Mouse (Mus musculus): ENCODE measurements around the gene Krtap4-13. TPM values are rescaled to one million over a fixed set of nuclear protein-coding genes. Genes with fewer than 3 reads are reported as not detected.
"Not testable (repeated sequence)": the region's sequence is repeated elsewhere in the genome, so short reads cannot be mapped to it uniquely, and the experiment has no call there.

Krtap4-13 gene
- polyA plus RNA-seq (2016; fragmentation: Nextera tagmentation; extraction: Ambion mirVana), result not detected in 2 replicates

DNA sequence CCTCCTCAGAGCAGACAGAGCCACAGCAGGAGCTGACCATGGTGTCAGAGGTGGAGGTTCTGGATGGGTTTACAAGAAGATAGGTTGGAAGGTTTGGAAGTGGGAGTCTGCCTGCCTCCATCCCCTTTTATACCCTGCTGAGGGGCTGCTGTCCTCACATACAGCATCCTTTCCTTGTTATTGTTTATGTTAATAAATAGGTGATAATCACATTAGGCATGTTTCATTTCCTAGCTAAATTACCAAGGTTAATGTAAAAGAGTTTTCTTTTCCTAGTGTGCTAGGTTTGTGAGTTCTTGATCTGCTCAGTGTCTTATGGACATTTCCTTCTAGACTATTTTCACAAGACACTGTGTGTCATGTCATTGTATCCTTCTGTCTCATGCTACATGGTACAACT lies at the start of gene Krtap4-13:
TSS of gene Krtap4-13 (minus strand) at position 101 of the 400 bp plus-strand sequence.
- not testable (repeated sequence) for H3K36me3 ChIP-seq; H3K27ac ChIP-seq; H3K4me3 ChIP-seq; DNase-seq (ENCODE audit: low spot score); H3K4me1 ChIP-seq; H3K27me3 ChIP-seq (ENCODE audit: insufficient read depth, poor library complexity, severe bottlenecking); H3K9me3 ChIP-seq

DNA sequence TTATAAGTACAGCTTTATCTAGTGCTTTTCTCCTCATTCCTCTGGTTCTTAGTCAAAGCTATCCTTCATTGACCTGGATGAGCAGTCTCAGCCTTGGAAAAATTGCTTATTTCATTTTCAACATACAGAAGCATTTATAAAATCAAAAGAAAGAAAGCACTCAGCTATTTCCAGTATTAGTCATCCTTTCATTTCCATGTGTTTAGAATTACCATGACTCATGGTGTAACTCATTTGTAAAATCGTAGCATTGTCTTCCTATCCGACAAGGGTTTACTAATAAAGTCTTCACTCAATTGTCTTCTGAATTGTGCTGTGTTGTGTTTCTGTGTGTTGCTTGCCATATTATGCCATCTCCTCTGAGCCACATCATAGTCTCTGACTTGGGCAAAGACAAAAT lies 49.1 kb upstream of the Krtap4-13 start:
- H3K9me3 ChIP-seq, result no peaks in the 10 kb centered on the region
- 83% methylated on average over 2 of the region's 2 CpGs for WGBS

DNA sequence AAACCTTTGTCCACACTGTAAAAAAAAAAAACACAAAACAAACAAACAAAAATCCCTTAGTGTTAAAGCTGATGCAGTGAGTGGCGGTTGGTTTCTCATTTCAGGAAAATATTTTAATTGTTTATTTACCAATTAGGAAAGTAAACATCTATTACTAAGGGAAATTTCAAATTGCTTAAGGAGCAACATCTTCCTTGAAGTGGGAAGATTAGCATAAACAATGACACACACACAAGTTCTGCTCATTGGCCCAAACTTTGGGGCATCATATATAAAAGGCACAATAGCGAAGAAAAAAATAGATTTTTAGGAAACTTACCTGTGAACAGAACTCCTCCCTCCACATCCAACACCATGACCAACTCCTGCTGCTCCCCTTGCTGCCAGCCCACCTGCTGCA lies 47.9 kb upstream of the Krtap4-13 start, which contains the start of gene Gm11568:
TSS of gene Gm11568 (plus strand) at position 301 of the 400 bp plus-strand sequence.
- H3K27ac ChIP-seq, result no peak within 1 kb of the TSS
- H3K4me3 ChIP-seq, result no peak within 1 kb of the TSS
- no peaks in the 10 kb centered on the region for H3K4me1 ChIP-seq
- H3K36me3 ChIP-seq, result no peaks in the 10 kb centered on the region
- 79% methylated on average over 2 of the region's 2 CpGs for WGBS
- no peaks in the 10 kb centered on the region for H3K9me3 ChIP-seq
- H3K27me3 ChIP-seq (ENCODE audit: insufficient read depth, poor library complexity, severe bottlenecking), result no peaks in the 10 kb centered on the region
- no peak for DNase-seq (ENCODE audit: low spot score)

More for the DNA sequence above, 49.1 kb upstream of the Krtap4-13 start:
- no peaks in the 10 kb centered on the region for H3K27me3 ChIP-seq (ENCODE audit: insufficient read depth, poor library complexity, severe bottlenecking)
- H3K4me1 ChIP-seq, result no peaks in the 10 kb centered on the region
- H3K36me3 ChIP-seq, result no peaks in the 10 kb centered on the region
- no peak overlapping the region for H3K27ac ChIP-seq
- no peak overlapping the region for H3K4me3 ChIP-seq
- no peak for DNase-seq (ENCODE audit: low spot score)

DNA sequence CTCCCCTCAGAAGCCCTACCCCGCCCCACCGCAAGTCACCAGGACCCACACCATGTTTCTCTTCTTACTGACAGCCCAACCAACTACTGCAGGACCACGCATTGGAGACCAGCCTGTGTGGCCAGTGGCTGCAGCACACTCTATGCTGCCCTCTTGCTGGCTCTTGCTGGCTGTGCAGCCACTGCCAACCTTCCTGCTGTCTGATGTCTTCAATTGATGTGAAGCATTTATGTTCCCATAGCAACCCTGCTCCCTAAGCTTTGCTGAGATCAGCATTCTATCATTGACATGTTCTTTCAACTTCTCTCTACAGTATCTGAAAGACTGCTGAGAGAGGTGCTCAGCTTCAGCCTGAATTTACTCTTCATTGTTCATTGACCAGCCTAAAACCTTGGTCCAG lies 44.4 kb upstream of the Krtap4-13 start:
- Histone ChIP-seq H3K27ac (no peak overlapping the region), H3K27me3 (ENCODE audit: insufficient read depth, poor library complexity, severe bottlenecking) (no peaks in the 10 kb centered on the region), H3K4me1 (no peaks in the 10 kb centered on the region), H3K4me3 (no peak overlapping the region), H3K36me3 (no peaks in the 10 kb centered on the region), H3K9me3 (no peaks in the 10 kb centered on the region)
- 58% methylated on average over 3 of the region's 3 CpGs for WGBS
- no peak for DNase-seq (ENCODE audit: low spot score)

DNA sequence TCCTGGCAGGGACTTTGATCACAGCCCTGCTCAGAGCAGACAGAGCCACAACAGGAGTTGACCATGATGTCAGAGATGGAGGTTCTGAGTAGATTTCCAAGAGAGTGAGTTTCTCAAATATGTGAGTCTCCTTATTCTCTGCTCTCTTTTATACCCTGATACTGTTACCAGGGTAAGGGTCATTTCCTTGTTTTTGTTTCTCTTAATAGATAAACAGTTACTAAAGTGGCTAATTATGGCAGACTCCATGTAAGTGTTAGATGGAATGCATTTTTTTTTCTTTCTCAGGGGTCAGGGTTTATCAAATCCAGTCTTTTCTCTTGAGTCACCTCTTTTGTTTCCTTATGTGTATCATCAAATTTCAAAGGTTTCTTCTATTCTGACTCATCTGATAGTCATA lies 41.8 kb upstream of the Krtap4-13 start, which contains the start of gene Krtap4-16:
TSS of gene Krtap4-16 (minus strand) at position 101 of the 400 bp plus-strand sequence.
- no peak within 1 kb of the TSS for H3K27ac ChIP-seq
- DNase-seq (ENCODE audit: low spot score), result no peak
- no peaks in the 10 kb centered on the region for H3K4me1 ChIP-seq
- no peaks in the 10 kb centered on the region for H3K9me3 ChIP-seq
- no peaks in the 10 kb centered on the region for H3K36me3 ChIP-seq
- H3K4me3 ChIP-seq, result no peak within 1 kb of the TSS
- no peaks in the 10 kb centered on the region for H3K27me3 ChIP-seq (ENCODE audit: insufficient read depth, poor library complexity, severe bottlenecking)

DNA sequence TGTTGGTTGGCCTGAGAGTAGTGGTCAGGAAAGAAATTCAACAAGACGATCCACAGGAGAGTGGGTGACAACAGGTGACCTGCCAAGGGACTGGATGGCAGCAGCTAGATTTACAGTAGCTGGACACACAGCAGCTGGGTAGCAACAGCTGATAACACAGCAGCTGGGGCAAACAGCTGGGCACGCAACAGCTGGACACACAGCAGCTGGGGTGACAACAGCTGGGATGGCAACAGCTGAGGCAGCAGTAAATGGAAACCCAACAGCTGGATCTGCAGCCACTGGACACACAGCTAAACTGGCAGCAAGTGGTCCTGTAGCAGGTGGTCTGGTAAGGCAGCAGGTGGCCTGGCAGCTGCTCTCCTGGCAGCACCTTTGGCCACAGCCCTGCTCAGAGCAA lies 37.1 kb upstream of the Krtap4-13 start:
- DNase-seq (ENCODE audit: low spot score), result no peak
- WGBS, result 91% methylated on average over 2 of the region's 2 CpGs
- Histone ChIP-seq H3K4me1 (no peaks in the 10 kb centered on the region), H3K27me3 (ENCODE audit: insufficient read depth, poor library complexity, severe bottlenecking) (no peaks in the 10 kb centered on the region), H3K27ac (no peak overlapping the region), H3K9me3 (no peaks in the 10 kb centered on the region), H3K36me3 (no peaks in the 10 kb centered on the region), H3K4me3 (no peak overlapping the region)

DNA sequence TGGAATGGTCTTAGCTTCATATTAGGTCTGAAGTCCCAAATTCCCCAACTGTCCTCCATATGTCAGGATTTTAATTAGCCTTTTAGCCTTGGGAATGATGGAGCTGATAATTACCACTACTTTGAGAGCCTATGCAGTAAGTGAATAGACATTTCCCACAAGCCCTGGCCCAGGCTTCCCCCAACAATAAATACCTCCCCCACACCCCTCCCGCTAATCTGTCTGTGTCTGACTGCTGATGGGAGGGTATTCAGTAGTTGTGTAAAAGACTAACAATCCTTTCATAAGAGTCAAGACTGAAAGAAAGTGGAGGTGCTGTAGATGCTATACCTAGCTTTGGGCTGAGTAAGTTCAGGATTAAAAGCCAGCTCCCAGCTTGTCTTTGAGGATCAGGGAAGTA lies 32.5 kb upstream of the Krtap4-13 start:
- no peak overlapping the region for H3K27ac ChIP-seq
- DNase-seq (ENCODE audit: low spot score), result no peak
- H3K27me3 ChIP-seq (ENCODE audit: insufficient read depth, poor library complexity, severe bottlenecking), result no peaks in the 10 kb centered on the region
- no peaks in the 10 kb centered on the region for H3K4me1 ChIP-seq
- WGBS, result 77% methylated on average over 1 of the region's 1 CpGs
- H3K9me3 ChIP-seq, result no peaks in the 10 kb centered on the region
- no peaks in the 10 kb centered on the region for H3K36me3 ChIP-seq
- no peak overlapping the region for H3K4me3 ChIP-seq

DNA sequence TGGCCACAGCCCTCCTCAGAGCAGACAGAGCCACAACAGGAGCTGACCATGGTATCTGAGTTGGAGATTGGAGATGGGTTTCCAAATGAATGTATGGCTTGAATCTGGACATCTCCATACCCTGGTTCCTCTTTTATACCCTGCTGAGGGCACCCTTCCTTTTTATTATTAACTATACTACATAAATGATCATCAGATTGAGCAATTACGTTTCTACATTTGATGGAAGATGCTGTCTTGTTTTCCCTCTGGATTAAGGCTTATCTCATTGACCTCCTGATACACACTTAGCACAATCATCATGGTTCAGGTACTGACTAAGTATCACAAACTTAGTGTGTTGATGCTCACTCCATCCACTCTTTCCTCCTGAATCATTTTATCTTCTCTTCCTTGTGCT lies 28.3 kb upstream of the Krtap4-13 start, which contains the start of gene 2300003K06Rik:
TSS of gene 2300003K06Rik (minus strand) at position 101 of the 400 bp plus-strand sequence.
- Histone ChIP-seq H3K27ac (no peak within 1 kb of the TSS), H3K36me3 (no peaks in the 10 kb centered on the region), H3K9me3 (no peaks in the 10 kb centered on the region), H3K4me1 (no peaks in the 10 kb centered on the region), H3K4me3 (no peak within 1 kb of the TSS), H3K27me3 (ENCODE audit: insufficient read depth, poor library complexity, severe bottlenecking) (no peaks in the 10 kb centered on the region)
- 68% methylated on average over 1 of the region's 1 CpGs for WGBS
- no peak for DNase-seq (ENCODE audit: low spot score)

DNA sequence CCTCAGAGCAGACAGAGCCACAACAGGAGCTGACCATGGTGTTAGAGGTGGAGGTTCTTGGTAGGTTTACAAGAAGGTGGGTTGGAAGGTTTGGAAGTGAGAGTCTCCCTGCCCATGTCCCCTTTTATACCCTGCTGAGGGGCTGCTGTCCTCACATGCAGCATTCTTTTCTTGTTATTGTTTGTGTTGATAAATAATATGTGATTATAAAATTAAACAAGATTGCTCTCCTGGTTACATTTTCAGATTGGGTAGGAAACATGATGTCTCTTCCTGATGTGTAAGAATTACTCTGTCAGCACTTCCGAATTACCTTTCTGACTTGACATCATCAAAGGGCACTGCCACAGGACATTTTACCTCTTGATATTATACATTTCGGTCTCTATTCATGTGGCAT lies 5.9 kb upstream of the Krtap4-13 start, which contains the start of gene Gm11564:
TSS of gene Gm11564 (minus strand) at position 101 of the 400 bp plus-strand sequence.
- H3K9me3 ChIP-seq; DNase-seq (ENCODE audit: low spot score); H3K36me3 ChIP-seq; H3K4me1 ChIP-seq; H3K27me3 ChIP-seq (ENCODE audit: insufficient read depth, poor library complexity, severe bottlenecking); H3K4me3 ChIP-seq; H3K27ac ChIP-seq: not testable (repeated sequence)
- WGBS, result 78% methylated on average over 2 of the region's 2 CpGs

DNA sequence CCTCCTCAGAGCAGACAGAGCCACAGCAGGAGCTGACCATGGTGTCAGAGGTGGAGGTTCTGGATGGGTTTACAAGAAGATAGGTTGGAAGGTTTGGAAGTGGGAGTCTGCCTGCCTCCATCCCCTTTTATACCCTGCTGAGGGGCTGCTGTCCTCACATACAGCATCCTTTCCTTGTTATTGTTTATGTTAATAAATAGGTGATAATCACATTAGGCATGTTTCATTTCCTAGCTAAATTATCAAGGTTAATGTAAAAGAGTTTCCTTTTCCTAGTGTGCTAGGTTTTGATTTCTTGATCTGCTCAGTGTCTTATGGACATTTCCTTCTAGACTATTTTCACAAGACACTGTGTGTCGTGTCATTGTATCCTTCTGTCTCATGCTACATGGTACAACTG lies 5.3 kb downstream of the Krtap4-13 start, which contains the start of gene Gm11554:
TSS of gene Gm11554 (minus strand) at position 101 of the 400 bp plus-strand sequence.
- DNase-seq (ENCODE audit: low spot score); H3K27ac ChIP-seq; H3K4me1 ChIP-seq; H3K36me3 ChIP-seq; H3K4me3 ChIP-seq; H3K27me3 ChIP-seq (ENCODE audit: insufficient read depth, poor library complexity, severe bottlenecking); H3K9me3 ChIP-seq: not testable (repeated sequence)
- WGBS, result no CpG with 5 or more reads among the region's 1 CpGs

DNA sequence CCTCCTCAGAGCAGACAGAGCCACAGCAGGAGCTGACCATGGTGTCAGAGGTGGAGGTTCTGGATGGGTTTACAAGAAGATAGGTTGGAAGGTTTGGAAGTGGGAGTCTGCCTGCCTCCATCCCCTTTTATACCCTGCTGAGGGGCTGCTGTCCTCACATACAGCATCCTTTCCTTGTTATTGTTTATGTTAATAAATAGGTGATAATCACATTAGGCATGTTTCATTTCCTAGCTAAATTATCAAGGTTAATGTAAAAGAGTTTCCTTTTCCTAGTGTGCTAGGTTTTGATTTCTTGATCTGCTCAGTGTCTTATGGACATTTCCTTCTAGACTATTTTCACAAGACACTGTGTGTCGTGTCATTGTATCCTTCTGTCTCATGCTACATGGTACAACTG lies 10.9 kb downstream of the Krtap4-13 start, which contains the start of gene Gm11569:
TSS of gene Gm11569 (minus strand) at position 101 of the 400 bp plus-strand sequence.
- not testable (repeated sequence) for H3K36me3 ChIP-seq; H3K4me1 ChIP-seq; H3K27ac ChIP-seq; H3K4me3 ChIP-seq; DNase-seq (ENCODE audit: low spot score); H3K9me3 ChIP-seq; H3K27me3 ChIP-seq (ENCODE audit: insufficient read depth, poor library complexity, severe bottlenecking)
- WGBS, result no CpG with 5 or more reads among the region's 1 CpGs

DNA sequence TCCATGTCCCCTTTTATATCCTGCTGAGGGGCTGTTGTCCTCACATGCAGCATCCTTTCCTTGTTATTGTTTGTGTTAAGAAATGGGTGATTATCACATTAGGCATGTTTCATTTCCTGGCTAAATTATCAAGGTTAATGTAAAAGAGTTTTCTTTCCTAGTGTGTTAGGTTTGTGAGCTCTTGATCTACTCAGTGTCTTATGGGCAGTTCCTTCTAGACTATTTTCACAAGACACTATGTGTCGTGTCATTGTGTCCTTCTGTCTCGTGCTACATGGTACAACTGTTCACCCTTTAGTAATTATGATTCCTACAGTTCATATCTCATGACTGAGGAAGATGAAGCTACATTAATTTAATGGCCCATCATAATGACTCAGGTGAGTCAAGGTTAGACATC lies 16.3 kb downstream of the Krtap4-13 start, which contains the start of gene Gm11596:
TSS of gene Gm11596 (minus strand) at position 101 of the 400 bp plus-strand sequence.
- 75% methylated on average over 2 of the region's 2 CpGs for WGBS
- H3K36me3 ChIP-seq, result no peaks in the 10 kb centered on the region
- no peak for DNase-seq (ENCODE audit: low spot score)

DNA sequence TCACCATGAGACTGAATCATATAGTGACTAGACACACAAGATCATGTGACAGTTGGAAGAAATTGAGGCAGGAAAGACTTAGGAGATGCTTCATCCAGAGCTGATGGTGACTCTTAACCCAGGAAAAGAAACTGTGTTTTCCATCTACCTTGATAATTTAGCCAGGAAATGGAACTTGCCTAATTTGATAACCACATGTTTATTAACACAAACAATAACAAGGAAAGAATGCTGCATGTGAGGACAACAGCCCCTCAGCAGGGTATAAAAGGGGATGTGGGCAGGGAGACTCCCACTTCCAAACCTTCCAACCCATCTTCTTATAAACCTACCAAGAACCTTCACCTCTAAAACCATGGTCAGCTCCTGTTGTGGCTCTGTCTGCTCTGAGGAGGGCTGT lies 24.8 kb downstream of the Krtap4-13 start, which contains the start of gene Krtap4-9:
TSS of gene Krtap4-9 (plus strand) at position 301 of the 400 bp plus-strand sequence.
- H3K4me3 ChIP-seq; H3K27me3 ChIP-seq (ENCODE audit: insufficient read depth, poor library complexity, severe bottlenecking); H3K27ac ChIP-seq; DNase-seq (ENCODE audit: low spot score); H3K36me3 ChIP-seq; H3K9me3 ChIP-seq; H3K4me1 ChIP-seq: not testable (repeated sequence)

More for the DNA sequence above, 16.3 kb downstream of the Krtap4-13 start, which contains the start of gene Gm11596:
- Histone ChIP-seq H3K9me3 (no peaks in the 10 kb centered on the region), H3K4me1 (no peaks in the 10 kb centered on the region), H3K27me3 (ENCODE audit: insufficient read depth, poor library complexity, severe bottlenecking) (peaks cover 6% of the 10 kb centered on the region; the same call in 1 of the 2 replicates), H3K27ac (no peak within 1 kb of the TSS), H3K4me3 (no peak within 1 kb of the TSS)

DNA sequence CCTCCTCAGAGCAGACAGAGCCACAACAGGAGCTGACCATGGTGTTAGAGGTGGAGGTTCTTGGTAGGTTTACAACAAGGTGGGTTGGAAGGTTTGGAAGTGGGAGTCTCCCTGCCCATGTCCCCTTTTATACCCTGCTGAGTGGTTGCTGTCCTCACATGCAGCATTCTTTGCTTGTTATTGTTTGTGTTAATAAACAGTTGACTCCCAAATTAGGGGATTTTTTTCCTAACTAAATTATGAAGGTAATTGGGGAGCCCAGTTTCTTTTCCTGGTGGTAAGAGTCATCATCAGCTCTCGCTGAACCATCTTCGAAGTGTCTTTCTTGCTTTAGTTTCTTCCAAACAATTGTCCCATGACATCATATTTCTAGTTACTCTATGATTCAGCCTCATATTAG lies 29.1 kb downstream of the Krtap4-13 start, which contains the start of gene Krtap4-8:
TSS of gene Krtap4-8 (minus strand) at position 101 of the 400 bp plus-strand sequence.
- Histone ChIP-seq H3K4me3 (no peak within 1 kb of the TSS), H3K36me3 (no peaks in the 10 kb centered on the region), H3K27me3 (ENCODE audit: insufficient read depth, poor library complexity, severe bottlenecking) (no peaks in the 10 kb centered on the region), H3K4me1 (peaks cover 5% of the 10 kb centered on the region), H3K27ac (no peak within 1 kb of the TSS), H3K9me3 (no peaks in the 10 kb centered on the region)
- DNase-seq (ENCODE audit: low spot score), result no peak
- WGBS, result 95% methylated on average over 2 of the region's 2 CpGs
